Mouse (Mus musculus) midbrain, embryonic 12.5 days (tissue): ENCODE data around the gene Tmed8. TPM values are rescaled to one million over a fixed set of nuclear protein-coding genes. Genes with fewer than 3 reads are reported as not detected.
A peak's percentile ranks its signal among the peaks of the same experiment; 100 is the strongest.
"Not testable (repeated sequence)": the region's sequence is repeated elsewhere in the genome, so short reads cannot be mapped to it uniquely, and the experiment has no call there.

Source experiments
- ATAC-seq: fragments of 200-750 bp; cut with Nextera tagmentation; 2 replicates; pipeline ENCODE4 v1.8.0; 2017; ENCODE audit warnings: low read depth, moderate TSS enrichment, moderate library complexity; ENCODE audit not compliant: low FRiP score
- H3K27ac ChIP-seq: fragments of 300-500 bp; sonication (generic); replicated peaks from 2 replicates; pipeline ENCODE4 v1.5.1; 2016; ENCODE audit warnings: mild to moderate bottlenecking
- H3K27me3 ChIP-seq: fragments of 300-500 bp; sonication (generic); 2 replicates; pipeline ENCODE4 v1.6.1; 2016; ENCODE audit warnings: mild to moderate bottlenecking
- H3K36me3 ChIP-seq: fragments of 300-500 bp; sonication (generic); 2 replicates; pipeline ENCODE4 v1.6.1; 2016
- H3K4me1 ChIP-seq: fragments of 300-500 bp; sonication (generic); 2 replicates; pipeline ENCODE4 v1.6.1; 2016
- H3K4me2 ChIP-seq: fragments of 300-500 bp; sonication (generic); replicated peaks from 2 replicates; pipeline ENCODE4 v1.6.1; 2016; ENCODE audit warnings: mild to moderate bottlenecking, moderate library complexity
- H3K4me3 ChIP-seq: fragments of 300-500 bp; sonication (generic); 2 replicates; pipeline ENCODE4 v1.5.1; 2016; ENCODE audit warnings: mild to moderate bottlenecking
- H3K9ac ChIP-seq: fragments of 300-500 bp; sonication (generic); replicated peaks from 2 replicates; pipeline ENCODE4 v1.6.1; 2016; ENCODE audit warnings: mild to moderate bottlenecking, moderate library complexity
- H3K9me3 ChIP-seq: fragments of 300-500 bp; sonication (generic); 2 replicates; pipeline ENCODE4 v1.6.1; 2016; ENCODE audit warnings: mild to moderate bottlenecking
- WGBS: fragments of 180-500 bp; shearing (Covaris S2); methylation state at CpG from one replicate; pipeline ENCODE4 v1.1.7; 2016; 5-methylcytosine and 5-hydroxymethylcytosine counted together
- polyA plus RNA-seq: library from polyadenylated mRNA; unstranded; fragments of >200 nt; fragmentation: Nextera tagmentation; extraction: Ambion mirVana; gene quantifications from 2 replicates; pipeline ENCODE4 v1.2.1, GENCODE M21; 2016

Tmed8 gene
- polyA plus RNA-seq, 1 experiment from 2014 or later, result 5.6 TPM

- H3K4me1 ChIP-seq, H3K9me3 ChIP-seq, ATAC-seq, H3K4me2 ChIP-seq, H3K27me3 ChIP-seq, H3K4me3 ChIP-seq, H3K9ac ChIP-seq, H3K27ac ChIP-seq: not testable (repeated sequence)
- H3K36me3 ChIP-seq, result peaks cover 15% of the 10 kb centered on the region; the same call in 1 of the 2 replicates
- WGBS, result 86% methylated on average over 4 of the region's 4 CpGs
These were observed 45.8 kb downstream of the Tmed8 start for GRCm38 (mm10) chr12:87154448-87154847.

GRCm38 (mm10) chr12:87149471-87149870, 50.8 kb downstream of the Tmed8 start:
- no peak for ATAC-seq
- H3K27ac ChIP-seq, result no peak overlapping the region
- H3K36me3 ChIP-seq, result peaks cover 7% of the 10 kb centered on the region; the same call in 1 of the 2 replicates
- peaks cover 16% of the 10 kb centered on the region for H3K4me1 ChIP-seq
- H3K27me3 ChIP-seq, result no peaks in the 10 kb centered on the region
- H3K4me3 ChIP-seq, result no peak overlapping the region
- H3K9ac ChIP-seq, result no peak overlapping the region
- 96% methylated on average over 5 of the region's 5 CpGs for WGBS
- H3K4me2 ChIP-seq, result no peak overlapping the region
- 0 out of 2 replicates have a peak, but pooled peaks cover 5% of the 10 kb centered on the region for H3K9me3 ChIP-seq

GRCm38 (mm10) chr12:87148136-87148535, 52.1 kb downstream of the Tmed8 start:
- Histone ChIP-seq H3K4me2 (peak overlapping the region; percentile 66), H3K9ac (peak overlapping the region; percentile 72), H3K36me3 (peaks cover 7% of the 10 kb centered on the region; the same call in 1 of the 2 replicates), H3K27me3 (no peaks in the 10 kb centered on the region), H3K27ac (peak overlapping the region; percentile 96), H3K9me3 (0 out of 2 replicates have a peak, but pooled peaks cover 3% of the 10 kb centered on the region), H3K4me3 (peak overlapping the region; percentile 90), H3K4me1 (peaks cover 16% of the 10 kb centered on the region)
- WGBS, result 20% methylated on average over 15 of the region's 15 CpGs
- no peak for ATAC-seq

GRCm38 (mm10) chr12:87147395-87148089, 52.7 kb downstream of the Tmed8 start, which contains the start of gene Pomt2:
Gene Pomt2 (minus strand): TSS chr12:87147968.
- Histone ChIP-seq H3K4me2 (peak within 1 kb of the TSS; percentile 66), H3K27ac (peak within 1 kb of the TSS; percentile 96), H3K4me1 (peaks cover 16% of the 10 kb centered on the region), H3K9me3 (0 out of 2 replicates have a peak, but pooled peaks cover 3% of the 10 kb centered on the region), H3K36me3 (peaks cover 7% of the 10 kb centered on the region; the same call in 1 of the 2 replicates), H3K9ac (peak within 1 kb of the TSS; percentile 72), H3K4me3 (peak within 1 kb of the TSS; percentile 90), H3K27me3 (no peaks in the 10 kb centered on the region)
- ATAC-seq, result peak; percentile 97
- WGBS, result under 1% methylated on average over 61 of the region's 61 CpGs

- peak within 1 kb of the TSS; percentile 90 for H3K4me3 ChIP-seq
- H3K9me3 ChIP-seq, result 0 out of 2 replicates have a peak, but pooled peaks cover 3% of the 10 kb centered on the region
- peak; percentile 91 for ATAC-seq
- H3K4me1 ChIP-seq, result peaks cover 16% of the 10 kb centered on the region
- H3K36me3 ChIP-seq, result peaks cover 7% of the 10 kb centered on the region; the same call in 1 of the 2 replicates
- H3K9ac ChIP-seq, result peak within 1 kb of the TSS; percentile 72
- no peaks in the 10 kb centered on the region for H3K27me3 ChIP-seq
- peak within 1 kb of the TSS; percentile 66 for H3K4me2 ChIP-seq
- H3K27ac ChIP-seq, result peak within 1 kb of the TSS; percentile 96
- under 1% methylated on average over 27 of the region's 27 CpGs for WGBS
These were observed 53.3 kb downstream of the Tmed8 start, which contains the start of gene Gstz1 for GRCm38 (mm10) chr12:87146966-87147365. Gene Gstz1 (plus strand): TSS chr12:87147165.

GRCm38 (mm10) chr12:87142156-87142555, 58.1 kb downstream of the Tmed8 start:
- H3K27ac ChIP-seq, result no peak overlapping the region
- no peak for ATAC-seq
- no peaks in the 10 kb centered on the region for H3K27me3 ChIP-seq
- no peak overlapping the region for H3K9ac ChIP-seq
- peaks cover 3% of the 10 kb centered on the region; the same call in 1 of the 2 replicates for H3K36me3 ChIP-seq
- no peaks in the 10 kb centered on the region for H3K9me3 ChIP-seq
- WGBS, result 76% methylated on average over 2 of the region's 2 CpGs
- no peak overlapping the region for H3K4me3 ChIP-seq
- no peak overlapping the region for H3K4me2 ChIP-seq
- peaks cover 23% of the 10 kb centered on the region for H3K4me1 ChIP-seq

- Histone ChIP-seq H3K9ac (no peak overlapping the region), H3K27me3 (no peaks in the 10 kb centered on the region), H3K4me1 (peaks cover 14% of the 10 kb centered on the region), H3K9me3 (no peaks in the 10 kb centered on the region), H3K4me3 (no peak overlapping the region), H3K36me3 (peaks cover 3% of the 10 kb centered on the region; the same call in 1 of the 2 replicates), H3K27ac (peak overlapping the region; percentile 64), H3K4me2 (no peak overlapping the region)
- WGBS, result 43% methylated on average over 2 of the region's 2 CpGs
- ATAC-seq, result no peak
These were observed 61.5 kb downstream of the Tmed8 start for GRCm38 (mm10) chr12:87138768-87139167.

GRCm38 (mm10) chr12:87138342-87138701, 61.9 kb downstream of the Tmed8 start:
- no peaks in the 10 kb centered on the region for H3K9me3 ChIP-seq
- H3K36me3 ChIP-seq, result peaks cover 3% of the 10 kb centered on the region
- H3K4me2 ChIP-seq, result peak overlapping the region; percentile 5; the same call in 1 of the 2 replicates
- ATAC-seq, result peak; percentile 57
- no peak overlapping the region for H3K4me3 ChIP-seq
- H3K9ac ChIP-seq, result peak overlapping the region; percentile 28; the same call in 1 of the 2 replicates
- peak overlapping the region; percentile 76 for H3K27ac ChIP-seq
- peaks cover 14% of the 10 kb centered on the region for H3K4me1 ChIP-seq
- H3K27me3 ChIP-seq, result no peaks in the 10 kb centered on the region
- WGBS, result 21% methylated on average over 2 of the region's 2 CpGs

- Histone ChIP-seq H3K27me3 (no peaks in the 10 kb centered on the region), H3K9me3 (no peaks in the 10 kb centered on the region), H3K27ac (peak overlapping the region; percentile 76), H3K4me2 (peak overlapping the region; percentile 5; the same call in 1 of the 2 replicates), H3K4me1 (peaks cover 14% of the 10 kb centered on the region), H3K9ac (peak overlapping the region; percentile 28; the same call in 1 of the 2 replicates), H3K4me3 (no peak overlapping the region), H3K36me3 (peaks cover 3% of the 10 kb centered on the region)
- WGBS, result 55% methylated on average over 15 of the region's 15 CpGs
- peak; percentile 88 for ATAC-seq
These were observed 62.6 kb downstream of the Tmed8 start for GRCm38 (mm10) chr12:87137439-87138341.

GRCm38 (mm10) chr12:87132784-87133183, 67.5 kb downstream of the Tmed8 start:
- ATAC-seq, result no peak
- Histone ChIP-seq H3K4me3 (no peak overlapping the region), H3K27ac (no peak overlapping the region), H3K4me1 (peaks cover 9% of the 10 kb centered on the region), H3K4me2 (no peak overlapping the region), H3K27me3 (no peaks in the 10 kb centered on the region), H3K36me3 (peaks cover 27% of the 10 kb centered on the region), H3K9ac (no peak overlapping the region), H3K9me3 (no peaks in the 10 kb centered on the region)
- WGBS, result 92% methylated on average over 9 of the region's 9 CpGs

- Histone ChIP-seq H3K4me1 (peaks cover 4% of the 10 kb centered on the region; the same call in 1 of the 2 replicates), H3K27ac (no peak overlapping the region), H3K9me3 (no peaks in the 10 kb centered on the region), H3K9ac (no peak overlapping the region), H3K27me3 (no peaks in the 10 kb centered on the region), H3K4me2 (no peak overlapping the region), H3K4me3 (no peak overlapping the region), H3K36me3 (peaks cover 27% of the 10 kb centered on the region)
- WGBS, result 93% methylated on average over 6 of the region's 6 CpGs
- ATAC-seq, result no peak
These were observed 68.0 kb downstream of the Tmed8 start for GRCm38 (mm10) chr12:87132210-87132609.
